Mouse (Mus musculus) lung, postnatal 10 days (tissue): ENCODE data around the gene Ephx1.
A peak's percentile ranks its signal among the peaks of the same experiment; 100 is the strongest.
"Not testable (repeated sequence)": the region's sequence is repeated elsewhere in the genome, so short reads cannot be mapped to it uniquely, and the experiment has no call there.

Source experiments
- DNase-seq: peaks from one replicate; pipeline ENCODE4 v3.0.0; 2021

Ephx1 gene

GRCm38 (mm10) chr1:180967261-180967660 lies 53.4 kb downstream of the Ephx1 start:
- no peak for DNase-seq

- peak; percentile 83 for DNase-seq
Observed at GRCm38 (mm10) chr1:180966542-180966941, 54.2 kb downstream of the Ephx1 start.

GRCm38 (mm10) chr1:180965786-180966185 lies 54.9 kb downstream of the Ephx1 start:
- DNase-seq: no peak

GRCm38 (mm10) chr1:180958797-180959196 lies 61.9 kb downstream of the Ephx1 start:
- no peak for DNase-seq

GRCm38 (mm10) chr1:180957989-180958388 lies 62.7 kb downstream of the Ephx1 start:
- no peak for DNase-seq

GRCm38 (mm10) chr1:180956973-180957381 lies 63.7 kb downstream of the Ephx1 start:
- DNase-seq: peak; percentile 76

- no peak for DNase-seq
Observed at GRCm38 (mm10) chr1:180956401-180956800, 64.3 kb downstream of the Ephx1 start.

- no peak for DNase-seq
Observed at GRCm38 (mm10) chr1:180952808-180953207, 67.9 kb downstream of the Ephx1 start.

- peak; percentile 33 for DNase-seq
Observed at GRCm38 (mm10) chr1:180952085-180952746, 68.5 kb downstream of the Ephx1 start.

- DNase-seq: no peak
Observed at GRCm38 (mm10) chr1:180946448-180946847, 74.3 kb downstream of the Ephx1 start.

GRCm38 (mm10) chr1:180945001-180945980 lies 75.4 kb downstream of the Ephx1 start:
- DNase-seq: peak; percentile 84

GRCm38 (mm10) chr1:180944553-180944952 lies 76.2 kb downstream of the Ephx1 start:
- peak; percentile 28 for DNase-seq

- DNase-seq: no peak
Observed at GRCm38 (mm10) chr1:180943896-180944295, 76.8 kb downstream of the Ephx1 start.

GRCm38 (mm10) chr1:180943032-180943644 lies 77.6 kb downstream of the Ephx1 start:
- no peak for DNase-seq

GRCm38 (mm10) chr1:180942166-180943031 lies 78.3 kb downstream of the Ephx1 start, which contains the start of gene Tmem63a:
Gene Tmem63a, plus strand, starts transcription at chr1:180942344.
- DNase-seq: peak; percentile 87

- no peak for DNase-seq
Observed at GRCm38 (mm10) chr1:180941726-180942125, 79.0 kb downstream of the Ephx1 start.

- DNase-seq: no peak
Observed at GRCm38 (mm10) chr1:180940776-180941460, 79.8 kb downstream of the Ephx1 start.

- DNase-seq: not testable (repeated sequence)
Observed at GRCm38 (mm10) chr1:180938781-180939180, 81.9 kb downstream of the Ephx1 start.

GRCm38 (mm10) chr1:180937631-180938030 lies 83.1 kb downstream of the Ephx1 start:
- DNase-seq: not testable (repeated sequence)

GRCm38 (mm10) chr1:180936610-180937398 lies 83.9 kb downstream of the Ephx1 start:
- peak; percentile 79 for DNase-seq
